8 mouse cellular contexts compared by ENCODE assay signal in genomic region chr8:46212194-46212593, GRCm38 (mm10). TPM values are rescaled to one million over a fixed set of nuclear protein-coding genes. Genes with fewer than 3 reads are reported as not detected.
A peak's percentile ranks its signal among the peaks of the same experiment; 100 is the strongest.
DNase-seq lines count a peak whose midpoint lies in the region; ATAC-seq and TF ChIP-seq lines count a peak whose summit lies in the region.

No protein-coding gene starts in this region.

- peaks cover 24% of the 10 kb centered on the region for H3K36me3 ChIP-seq in lung, embryonic 14.5 days (ENCODE audit: insufficient read depth)
- no peaks in the 10 kb centered on the region for H3K36me3 ChIP-seq in lung, postnatal 0 days (ENCODE audit: insufficient read depth, low read length)
- peaks cover 22% of the 10 kb centered on the region for H3K36me3 ChIP-seq in embryonic facial prominence, embryonic 13.5 days
- peaks cover 9% of the 10 kb centered on the region for H3K36me3 ChIP-seq in midbrain, postnatal 0 days (ENCODE audit: insufficient read depth, low read length)

- TF ChIP-seq EP300 in lung, postnatal 0 days (IDR thresholded peaks at IDR 0.05): no peak

- H3K4me1 ChIP-seq in lung, embryonic 14.5 days (ENCODE audit: insufficient read depth): peaks cover 12% of the 10 kb centered on the region
- peaks cover 9% of the 10 kb centered on the region; the same call in 1 of the 2 replicates for H3K4me1 ChIP-seq in lung, postnatal 0 days (ENCODE audit: insufficient read depth, low read depth, low read length)
- peaks cover 46% of the 10 kb centered on the region for H3K4me1 ChIP-seq in embryonic facial prominence, embryonic 13.5 days
- peaks cover 17% of the 10 kb centered on the region for H3K4me1 ChIP-seq in midbrain, postnatal 0 days (ENCODE audit: insufficient read depth, low read length)

- no peak overlapping the region for H3K4me3 ChIP-seq in lung, embryonic 14.5 days (ENCODE audit: low read depth, low read length)
- H3K4me3 ChIP-seq in lung, postnatal 0 days (ENCODE audit: low read depth, low read length): no peak overlapping the region
- H3K4me3 ChIP-seq in embryonic facial prominence, embryonic 13.5 days: no peak overlapping the region
- H3K4me3 ChIP-seq in midbrain, postnatal 0 days (ENCODE audit: low read depth, low read length): no peak overlapping the region

- H3K9ac ChIP-seq in lung, embryonic 14.5 days: no peak overlapping the region
- H3K9ac ChIP-seq in lung, postnatal 0 days (replicated peaks; ENCODE audit: low read depth): no peak overlapping the region
- peak overlapping the region; percentile 95; the same call in 1 of the 2 replicates for H3K9ac ChIP-seq in embryonic facial prominence, embryonic 13.5 days
- no peak overlapping the region for H3K9ac ChIP-seq in midbrain, postnatal 0 days (replicated peaks; ENCODE audit: low read length, poor library complexity, severe bottlenecking)

- no peaks in the 10 kb centered on the region for H3K9me3 ChIP-seq in lung, embryonic 14.5 days (ENCODE audit: low read depth, low read length)
- H3K9me3 ChIP-seq in lung, postnatal 0 days (ENCODE audit: low read length): no peaks in the 10 kb centered on the region
- no peaks in the 10 kb centered on the region for H3K9me3 ChIP-seq in embryonic facial prominence, embryonic 13.5 days
- H3K9me3 ChIP-seq in midbrain, postnatal 0 days (ENCODE audit: low read length): no peaks in the 10 kb centered on the region

- 59% methylated on average over 7 of the region's 7 CpGs for WGBS in lung, embryonic 14.5 days
- WGBS in lung, postnatal 0 days: 57% methylated on average over 7 of the region's 7 CpGs
- 50% methylated on average over 7 of the region's 7 CpGs for WGBS in embryonic facial prominence, embryonic 13.5 days
- 41% methylated on average over 7 of the region's 7 CpGs for WGBS in midbrain, postnatal 0 days

- no peak overlapping the region for H3K27ac ChIP-seq in lung, embryonic 14.5 days (ENCODE audit: low read depth)
- H3K27ac ChIP-seq in lung, postnatal 0 days (ENCODE audit: low read length): no peak overlapping the region
- H3K27ac ChIP-seq in embryonic facial prominence, embryonic 13.5 days: no peak overlapping the region
- peak overlapping the region; percentile 99; the same call in 1 of the 2 replicates for H3K27ac ChIP-seq in midbrain, postnatal 0 days (ENCODE audit: low read depth, low read length)

- ATAC-seq in lung, embryonic 14.5 days (ENCODE audit: insufficient read depth): no peak
- no peak for ATAC-seq in lung, postnatal 0 days
- no peak for ATAC-seq in embryonic facial prominence, embryonic 13.5 days (ENCODE audit: insufficient number of reproducible peaks, insufficient read depth, low FRiP score, low TSS enrichment, low read depth)
- no peak for ATAC-seq in midbrain, postnatal 0 days (ENCODE audit: low FRiP score)

- no peak for TF ChIP-seq CTCF in lung, embryonic 14.5 days (IDR thresholded peaks at IDR 0.05; ENCODE audit: low read depth)
- no peak for TF ChIP-seq CTCF in lung, postnatal 0 days (IDR thresholded peaks at IDR 0.05)
- TF ChIP-seq CTCF in midbrain, postnatal 0 days (IDR thresholded peaks at IDR 0.05): no peak

- DNase-seq in lung, embryonic 14.5 days: no peak
- no peak for DNase-seq in lung, postnatal 0 days (ENCODE audit: low spot score)
- DNase-seq in kidney, adult 18-20 months: peak; percentile 67
- DNase-seq in midbrain, postnatal 0 days (ENCODE audit: low spot score): no peak
- no peak for DNase-seq in frontal cortex, adult 2 months (ENCODE audit: extremely low spot score in 1 of 2, low spot score in 1 of 2)
- DNase-seq in spleen, postnatal 14 days (ENCODE audit: low spot score in 2 of 2): no peak
- no peak for DNase-seq in layer of hippocampus, adult 11-12 months (ENCODE audit: low spot score)

- H3K27me3 ChIP-seq in lung, embryonic 14.5 days (ENCODE audit: insufficient read depth, low read length): no peaks in the 10 kb centered on the region
- no peaks in the 10 kb centered on the region for H3K27me3 ChIP-seq in lung, postnatal 0 days (replicated peaks; ENCODE audit: insufficient read depth, low read length)
- H3K27me3 ChIP-seq in embryonic facial prominence, embryonic 13.5 days: no peaks in the 10 kb centered on the region
- H3K27me3 ChIP-seq in midbrain, postnatal 0 days (ENCODE audit: insufficient read depth, low read length): no peaks in the 10 kb centered on the region

- H3K4me2 ChIP-seq in lung, embryonic 14.5 days: peak overlapping the region; percentile 87
- no peak overlapping the region for H3K4me2 ChIP-seq in lung, postnatal 0 days (replicated peaks; ENCODE audit: low read depth, low read length)
- peak overlapping the region; percentile 84 for H3K4me2 ChIP-seq in embryonic facial prominence, embryonic 13.5 days
- no peak overlapping the region for H3K4me2 ChIP-seq in midbrain, postnatal 0 days (ENCODE audit: low read depth, low read length, poor library complexity, severe bottlenecking)

RNA-seq across cellular contexts. Expression of gene Slc25a4, which starts 1.1 kb away (rescaled TPM):
- 431 and 432 TPM in 2 replicates for polyA plus RNA-seq in lung, embryonic 14.5 days (2014; fragmentation: Nextera tagmentation; extraction: Ambion mirVana)
- 292 and 307 TPM in 2 replicates for polyA plus RNA-seq in lung, postnatal 0 days (2015; fragmentation: Nextera tagmentation; extraction: Ambion mirVana)
- polyA plus RNA-seq in embryonic facial prominence, embryonic 13.5 days (2015; fragmentation: Nextera tagmentation; extraction: Ambion mirVana): 540 and 549 TPM in 2 replicates
- total RNA-seq in midbrain, postnatal 0 days (2014; rRNA removed): 1,005 and 1,051 TPM in 2 replicates
- 1,140 and 1,170 TPM in 2 replicates for polyA plus RNA-seq in midbrain, postnatal 0 days (2015; fragmentation: Nextera tagmentation; extraction: Ambion mirVana)
- polyA plus RNA-seq in frontal cortex, adult 2 months (2012; rRNA removed): 634 and 635 TPM in 2 replicates

Comparison
In these comparisons a context has a peak if more than half of its experiments do, and no peak if none do; other contexts are left out.
1. H3K4me2 ChIP-seq: peak in lung, embryonic 14.5 days (single experiment) and embryonic facial prominence, embryonic 13.5 days (single experiment); none in lung, postnatal 0 days (single experiment) and midbrain, postnatal 0 days (single experiment).